Mouse (Mus musculus) hindbrain, embryonic 16.5 days (tissue): Measurements from ENCODE around the gene Slc16a3. TPM values are rescaled to one million over a fixed set of nuclear protein-coding genes. Genes with fewer than 3 reads are reported as not detected.

ENCODE experiments used
- ATAC-seq: fragments of 200-750 bp; cut with Nextera tagmentation; 2 replicates; pipeline ENCODE4 v1.8.0; 2017; ENCODE audit warnings: moderate TSS enrichment, moderate library complexity
- H3K27ac ChIP-seq: fragments of 300-500 bp; sonication (generic); 2 replicates; pipeline ENCODE4 v1.5.1; 2014; ENCODE audit warnings: low read depth, mild to moderate bottlenecking, control low read depth, low read length, moderate library complexity
- H3K27me3 ChIP-seq: fragments of 300-500 bp; sonication (generic); replicated peaks from 2 replicates; pipeline ENCODE4 v1.6.1; 2014; ENCODE audit warnings: low read length; ENCODE audit not compliant: control insufficient read depth, insufficient read depth
- H3K36me3 ChIP-seq: fragments of 300-500 bp; sonication (generic); 2 replicates; pipeline ENCODE4 v1.6.1; 2014; ENCODE audit warnings: mild to moderate bottlenecking, low read length, moderate library complexity, mixed read lengths; ENCODE audit not compliant: control insufficient read depth, insufficient read depth
- H3K4me1 ChIP-seq: fragments of 300-500 bp; sonication (generic); 2 replicates; pipeline ENCODE4 v1.6.1; 2014; ENCODE audit warnings: low read depth, low read length; ENCODE audit not compliant: control insufficient read depth, insufficient read depth
- H3K4me2 ChIP-seq: fragments of 300-500 bp; sonication (generic); 2 replicates; pipeline ENCODE4 v1.6.1; 2014; ENCODE audit warnings: mild to moderate bottlenecking, low read length, control low read depth, moderate library complexity
- H3K4me3 ChIP-seq: fragments of 300-500 bp; sonication (generic); 2 replicates; pipeline ENCODE4 v1.5.1; 2014; ENCODE audit warnings: mild to moderate bottlenecking, low read length, control low read depth, moderate library complexity
- H3K9ac ChIP-seq: fragments of 300-500 bp; sonication (generic); 2 replicates; pipeline ENCODE4 v1.6.1; 2014; ENCODE audit warnings: low read depth, mild to moderate bottlenecking, control low read depth, low read length, moderate library complexity
- H3K9me3 ChIP-seq: fragments of 300-500 bp; sonication (generic); 2 replicates; pipeline ENCODE4 v1.6.1; 2014; ENCODE audit warnings: mild to moderate bottlenecking, low read length, moderate library complexity; ENCODE audit not compliant: control insufficient read depth
- WGBS: fragments of 180-500 bp; shearing (Covaris S2); extraction: QIAGEN DNeasy Blood & Tissue Kit; methylation state at CpG from one replicate; pipeline ENCODE4 v1.1.7; 2014; 5-methylcytosine and 5-hydroxymethylcytosine counted together
- polyA plus RNA-seq: library from polyadenylated mRNA; unstranded; fragments of >200 nt; fragmentation: Nextera tagmentation; extraction: Ambion mirVana; gene quantifications from 2 replicates; pipeline ENCODE4 v1.2.1, GENCODE M21; 2015

Gene Slc16a3
- polyA plus RNA-seq, 1 experiment from 2014 or later = 11.5 TPM

DNA sequence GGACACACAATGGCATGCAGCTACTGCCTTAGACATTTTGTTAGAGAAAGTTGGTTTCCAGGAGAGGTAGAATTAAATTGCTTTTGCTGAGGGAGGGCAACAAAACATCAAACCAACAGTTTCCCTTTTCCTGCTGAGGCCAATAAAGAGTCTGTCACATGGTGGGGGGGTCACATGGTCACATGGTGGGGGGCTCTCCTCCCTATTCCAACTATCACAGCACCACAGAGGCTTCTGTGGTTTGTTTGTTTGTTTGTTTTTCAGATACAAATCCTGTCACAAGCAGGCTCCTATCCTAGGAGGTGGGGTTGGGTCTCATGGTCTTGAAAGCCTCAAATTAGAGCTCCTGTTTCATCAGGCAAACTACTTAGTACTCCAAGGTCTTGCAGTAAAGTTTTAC is 34.2 kb downstream of the Slc16a3 start:
- no peak overlapping the region for H3K9ac ChIP-seq
- no peaks in the 10 kb centered on the region; the same call in 1 of the 2 replicates for H3K4me1 ChIP-seq
- ATAC-seq = no peak
- H3K27ac ChIP-seq = no peak overlapping the region
- H3K9me3 ChIP-seq = no peaks in the 10 kb centered on the region
- H3K4me3 ChIP-seq = no peak overlapping the region
- H3K4me2 ChIP-seq = no peak overlapping the region
- no peaks in the 10 kb centered on the region for H3K27me3 ChIP-seq
- H3K36me3 ChIP-seq = peaks cover 26% of the 10 kb centered on the region

GRCm38 (mm10) chr11:120984448-120985330 is 36.4 kb downstream of the Slc16a3 start:
- peaks cover 26% of the 10 kb centered on the region for H3K36me3 ChIP-seq
- H3K4me3 ChIP-seq = no peak overlapping the region
- H3K27ac ChIP-seq = no peak overlapping the region
- H3K9ac ChIP-seq = no peak overlapping the region
- peaks cover 22% of the 10 kb centered on the region for H3K4me1 ChIP-seq
- no peaks in the 10 kb centered on the region for H3K27me3 ChIP-seq
- no peak for ATAC-seq
- 73% methylated on average over 4 of the region's 4 CpGs for WGBS
- H3K4me2 ChIP-seq = no peak overlapping the region
- H3K9me3 ChIP-seq = no peaks in the 10 kb centered on the region

GRCm38 (mm10) chr11:120987608-120988007 is 39.3 kb downstream of the Slc16a3 start:
- no peak overlapping the region for H3K4me3 ChIP-seq
- H3K9ac ChIP-seq = no peak overlapping the region
- H3K4me1 ChIP-seq = peaks cover 34% of the 10 kb centered on the region
- H3K4me2 ChIP-seq = no peak overlapping the region
- peaks cover 9% of the 10 kb centered on the region for H3K36me3 ChIP-seq
- no peaks in the 10 kb centered on the region for H3K9me3 ChIP-seq
- no peak overlapping the region for H3K27ac ChIP-seq
- 90% methylated on average over 3 of the region's 3 CpGs for WGBS
- no peaks in the 10 kb centered on the region for H3K27me3 ChIP-seq
- no peak for ATAC-seq

- H3K4me1 ChIP-seq = peaks cover 36% of the 10 kb centered on the region
- H3K4me2 ChIP-seq = peak overlapping the region; percentile 93
- WGBS = 83% methylated on average over 4 of the region's 4 CpGs
- ATAC-seq = no peak
- H3K9ac ChIP-seq = no peak overlapping the region
- H3K9me3 ChIP-seq = no peaks in the 10 kb centered on the region
- H3K4me3 ChIP-seq = no peak overlapping the region
- no peak overlapping the region for H3K27ac ChIP-seq
- H3K36me3 ChIP-seq = peaks cover 5% of the 10 kb centered on the region; the same call in 1 of the 2 replicates
- H3K27me3 ChIP-seq = no peaks in the 10 kb centered on the region
Observed at GRCm38 (mm10) chr11:120988410-120988809, 40.1 kb downstream of the Slc16a3 start.

GRCm38 (mm10) chr11:120989523-120989922 is 41.2 kb downstream of the Slc16a3 start:
- WGBS = 19% methylated on average over 1 of the region's 1 CpGs
- no peak for ATAC-seq
- Histone ChIP-seq H3K27me3 (no peaks in the 10 kb centered on the region), H3K36me3 (peaks cover 5% of the 10 kb centered on the region; the same call in 1 of the 2 replicates), H3K27ac (no peak overlapping the region; the same call in 1 of the 2 replicates), H3K4me3 (peak overlapping the region; percentile 98), H3K4me2 (peak overlapping the region; percentile 93), H3K4me1 (peaks cover 39% of the 10 kb centered on the region), H3K9me3 (no peaks in the 10 kb centered on the region), H3K9ac (peak overlapping the region; percentile 100; the same call in 1 of the 2 replicates)

DNA sequence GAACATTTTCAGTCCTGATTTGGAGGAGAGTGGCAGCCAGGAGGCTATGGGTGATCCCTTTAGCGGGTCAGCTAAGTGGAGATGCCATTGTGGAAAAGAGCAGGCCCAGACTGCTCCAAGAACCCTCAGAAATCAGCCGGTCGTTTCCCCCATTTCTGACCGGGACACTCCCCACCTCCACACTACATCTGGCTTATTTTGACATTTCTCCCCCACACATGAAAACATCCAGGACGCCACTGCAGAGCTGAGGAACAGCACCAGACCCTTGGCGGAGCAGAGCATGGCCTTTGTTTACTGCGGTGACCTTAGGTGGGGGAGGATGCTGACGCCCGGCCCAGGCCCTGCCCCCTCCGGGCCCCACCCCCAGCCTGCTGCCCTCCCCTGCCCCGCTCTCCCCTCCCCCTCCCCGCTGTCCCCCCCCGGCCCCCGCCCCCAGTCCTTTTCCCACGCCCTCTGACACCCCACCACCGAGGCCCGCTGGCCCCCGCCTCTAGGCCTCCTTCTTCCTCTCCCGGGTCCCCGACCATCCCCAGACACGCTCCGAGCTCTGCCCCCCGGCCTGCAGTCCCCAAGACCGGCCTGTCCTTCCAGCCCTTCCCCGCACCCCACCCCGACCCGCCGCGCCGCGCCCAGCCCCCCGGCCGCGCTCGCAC is 42.0 kb downstream of the Slc16a3 start:
- peaks cover 5% of the 10 kb centered on the region; the same call in 1 of the 2 replicates for H3K36me3 ChIP-seq
- ATAC-seq = peak; percentile 43
- peak overlapping the region; percentile 98 for H3K4me3 ChIP-seq
- WGBS = 0% methylated on average over 26 of the region's 35 CpGs
- H3K4me1 ChIP-seq = peaks cover 39% of the 10 kb centered on the region
- peak overlapping the region; percentile 93 for H3K4me2 ChIP-seq
- peak overlapping the region; percentile 100 for H3K9ac ChIP-seq
- no peaks in the 10 kb centered on the region for H3K27me3 ChIP-seq
- peak overlapping the region; percentile 95 for H3K27ac ChIP-seq
- no peaks in the 10 kb centered on the region for H3K9me3 ChIP-seq

DNA sequence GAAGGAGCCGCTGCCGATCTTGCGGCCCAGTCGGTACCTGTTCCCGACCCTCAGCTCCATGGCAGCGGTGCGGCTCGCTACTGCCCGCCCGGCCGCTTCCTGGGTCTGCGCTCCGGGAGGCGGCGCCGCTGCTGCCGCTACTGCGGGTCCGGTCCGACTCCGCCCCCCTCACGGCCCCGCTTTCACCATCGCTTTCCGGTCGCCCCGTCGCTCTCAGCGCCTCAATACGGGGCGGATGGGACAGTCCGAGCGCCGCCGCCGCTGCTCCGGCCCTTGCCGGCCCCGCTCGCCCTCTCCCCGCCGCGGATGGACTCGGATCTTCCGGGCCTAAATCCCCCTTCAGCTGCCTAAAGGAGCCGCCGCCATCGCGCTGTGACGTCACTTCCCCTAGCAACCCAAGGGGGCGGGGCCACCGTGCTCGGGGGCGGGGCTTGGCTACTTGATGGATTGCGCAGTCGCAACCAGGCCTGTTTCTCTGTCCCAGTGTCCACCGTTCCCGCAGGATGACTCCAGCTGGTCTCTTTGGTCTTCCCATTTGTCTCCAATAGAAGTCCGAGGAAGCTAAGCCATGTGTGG is 42.8 kb downstream of the Slc16a3 start, which contains the start of gene Csnk1d:
TSS of gene Csnk1d (minus strand) at position 380 of the 576 bp plus-strand sequence.
- H3K9me3 ChIP-seq = no peaks in the 10 kb centered on the region
- ATAC-seq = peak; percentile 92
- peak within 1 kb of the TSS; percentile 93 for H3K4me2 ChIP-seq
- H3K4me1 ChIP-seq = peaks cover 39% of the 10 kb centered on the region
- peak within 1 kb of the TSS; percentile 95 for H3K27ac ChIP-seq
- H3K4me3 ChIP-seq = peak within 1 kb of the TSS; percentile 98
- peak within 1 kb of the TSS; percentile 100 for H3K9ac ChIP-seq
- WGBS = under 1% methylated on average over 56 of the region's 59 CpGs
- H3K27me3 ChIP-seq = no peaks in the 10 kb centered on the region
- H3K36me3 ChIP-seq = peaks cover under 1% of the 10 kb centered on the region; the same call in 1 of the 2 replicates

DNA sequence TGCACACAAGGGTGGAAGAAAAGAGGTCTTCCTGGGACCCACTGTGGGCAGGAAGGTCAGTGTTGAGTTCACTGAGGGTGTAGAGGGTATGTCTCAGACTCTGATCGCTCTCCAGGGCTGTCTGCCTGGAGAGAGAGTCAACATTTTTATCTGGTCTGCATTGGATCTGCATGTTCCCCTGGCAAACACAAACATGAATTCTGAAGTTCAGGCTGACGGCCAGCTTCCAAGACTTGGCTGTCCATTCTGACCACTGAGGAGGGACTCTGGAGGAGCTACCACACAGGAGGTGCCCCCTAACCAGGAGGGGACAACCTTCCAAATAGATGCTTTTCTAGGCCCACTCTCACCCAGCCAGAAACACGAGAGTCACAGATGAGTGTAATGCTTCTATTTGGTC is 43.5 kb downstream of the Slc16a3 start:
- H3K4me2 ChIP-seq = peak overlapping the region; percentile 78
- H3K9me3 ChIP-seq = no peaks in the 10 kb centered on the region
- no peaks in the 10 kb centered on the region for H3K36me3 ChIP-seq
- H3K9ac ChIP-seq = peak overlapping the region; percentile 75
- H3K27ac ChIP-seq = peak overlapping the region; percentile 95
- peak overlapping the region; percentile 98 for H3K4me3 ChIP-seq
- H3K4me1 ChIP-seq = peaks cover 39% of the 10 kb centered on the region
- 71% methylated on average over 3 of the region's 3 CpGs for WGBS
- no peaks in the 10 kb centered on the region for H3K27me3 ChIP-seq
- ATAC-seq = peak; percentile 14; the same call in 1 of the 2 replicates

GRCm38 (mm10) chr11:120993080-120993479 is 44.8 kb downstream of the Slc16a3 start:
- Histone ChIP-seq H3K27me3 (no peaks in the 10 kb centered on the region), H3K36me3 (no peaks in the 10 kb centered on the region), H3K4me3 (no peak overlapping the region), H3K9ac (no peak overlapping the region), H3K9me3 (no peaks in the 10 kb centered on the region), H3K27ac (no peak overlapping the region), H3K4me1 (peaks cover 33% of the 10 kb centered on the region), H3K4me2 (no peak overlapping the region)
- ATAC-seq = no peak
- 97% methylated on average over 3 of the region's 3 CpGs for WGBS
